Mouse (Mus musculus): ENCODE measurements around the gene Olfr92.

Olfr92 gene

DNA sequence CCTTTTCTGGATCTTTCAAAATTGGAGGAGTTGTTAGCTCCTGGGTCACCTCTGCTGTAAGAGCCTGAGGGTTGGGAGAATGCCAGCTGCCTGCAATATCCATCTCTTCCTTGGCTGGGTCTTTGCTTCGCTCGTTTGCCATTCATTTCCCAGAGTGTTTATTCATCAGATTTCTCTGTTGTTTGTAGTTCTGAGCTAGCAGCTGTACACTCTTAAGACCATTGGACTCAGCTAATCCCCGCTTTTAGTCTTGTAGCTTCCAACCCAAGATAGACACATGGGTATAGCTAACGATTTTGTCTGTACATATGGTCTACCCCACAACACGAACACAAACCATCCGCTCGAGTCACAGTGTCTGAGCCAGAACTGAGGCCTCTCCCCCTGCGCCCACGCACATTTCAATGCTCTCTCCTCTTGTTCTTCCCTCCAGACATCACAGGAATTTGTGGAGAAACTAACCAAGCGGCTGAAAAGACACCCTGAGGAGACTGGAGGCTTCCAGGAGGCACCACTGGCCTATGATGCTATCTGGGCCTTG lies 57.7 kb downstream of the Olfr92 start:
- no peak for DNase-seq (ENCODE audit: low read depth)

- DNase-seq (ENCODE audit: low read depth): no peak
Measured at GRCm38 (mm10) chr17:37061435-37061834, 58.5 kb downstream of the Olfr92 start.

Measured in induced T-regulatory cell, adult 2 months (primary cell).